Mouse (Mus musculus) testis, adult 2 months (tissue): ENCODE results near the gene Micall2. TPM values are rescaled to one million over a fixed set of nuclear protein-coding genes. Genes with fewer than 3 reads are reported as not detected.

Experiments
- H3K27ac ChIP-seq: fragments of 200-500 bp; 2 replicates; pipeline ENCODE4 v1.5.1; 2012; ENCODE audit warnings: low read depth, low read length; ENCODE audit not compliant: control insufficient read depth, insufficient read depth
- H3K27me3 ChIP-seq: fragments of 200-500 bp; 2 replicates; pipeline ENCODE4 v1.6.1; 2012; ENCODE audit warnings: mild to moderate bottlenecking, low read length, moderate library complexity; ENCODE audit not compliant: control insufficient read depth, insufficient read depth
- H3K36me3 ChIP-seq: fragments of 200-500 bp; 2 replicates; pipeline ENCODE4 v1.6.1; 2012; ENCODE audit warnings: mild to moderate bottlenecking, low read length; ENCODE audit not compliant: control insufficient read depth, insufficient read depth
- H3K4me1 ChIP-seq: fragments of 200-500 bp; 2 replicates; pipeline ENCODE4 v1.6.1; 2012; ENCODE audit warnings: low read length; ENCODE audit not compliant: control insufficient read depth, insufficient read depth
- H3K4me3 ChIP-seq: fragments of 200-500 bp; 2 replicates; pipeline ENCODE4 v1.5.1; 2012; ENCODE audit warnings: low read depth, mild to moderate bottlenecking, low read length, moderate library complexity, mixed read lengths; ENCODE audit not compliant: control insufficient read depth
- CTCF ChIP-seq: fragments of 200-500 bp; IDR thresholded peaks from 2 replicates; pipeline ENCODE4 v1.5.1; 2012; ENCODE audit warnings: low read depth, mild to moderate bottlenecking, inconsistent platforms, low read length, moderate library complexity; ENCODE audit not compliant: control insufficient read depth, insufficient read depth, insufficient replicate concordance
- POLR2A ChIP-seq: fragments of 200-500 bp; IDR thresholded peaks from 2 replicates; pipeline ENCODE4 v1.6.1; 2012; ENCODE audit warnings: low read depth, mild to moderate bottlenecking, inconsistent platforms, low read length, moderate library complexity; ENCODE audit not compliant: control insufficient read depth
- polyA plus RNA-seq: library from polyadenylated mRNA; depleted of rRNA; stranded (reverse); fragments of >200 nt; gene quantifications from 2 replicates; pipeline ENCODE4 v1.2.3, GENCODE M21; 2012; rRNA removed

Gene Micall2
- 3.7 and 4.9 TPM in 2 replicates for polyA plus RNA-seq

DNA sequence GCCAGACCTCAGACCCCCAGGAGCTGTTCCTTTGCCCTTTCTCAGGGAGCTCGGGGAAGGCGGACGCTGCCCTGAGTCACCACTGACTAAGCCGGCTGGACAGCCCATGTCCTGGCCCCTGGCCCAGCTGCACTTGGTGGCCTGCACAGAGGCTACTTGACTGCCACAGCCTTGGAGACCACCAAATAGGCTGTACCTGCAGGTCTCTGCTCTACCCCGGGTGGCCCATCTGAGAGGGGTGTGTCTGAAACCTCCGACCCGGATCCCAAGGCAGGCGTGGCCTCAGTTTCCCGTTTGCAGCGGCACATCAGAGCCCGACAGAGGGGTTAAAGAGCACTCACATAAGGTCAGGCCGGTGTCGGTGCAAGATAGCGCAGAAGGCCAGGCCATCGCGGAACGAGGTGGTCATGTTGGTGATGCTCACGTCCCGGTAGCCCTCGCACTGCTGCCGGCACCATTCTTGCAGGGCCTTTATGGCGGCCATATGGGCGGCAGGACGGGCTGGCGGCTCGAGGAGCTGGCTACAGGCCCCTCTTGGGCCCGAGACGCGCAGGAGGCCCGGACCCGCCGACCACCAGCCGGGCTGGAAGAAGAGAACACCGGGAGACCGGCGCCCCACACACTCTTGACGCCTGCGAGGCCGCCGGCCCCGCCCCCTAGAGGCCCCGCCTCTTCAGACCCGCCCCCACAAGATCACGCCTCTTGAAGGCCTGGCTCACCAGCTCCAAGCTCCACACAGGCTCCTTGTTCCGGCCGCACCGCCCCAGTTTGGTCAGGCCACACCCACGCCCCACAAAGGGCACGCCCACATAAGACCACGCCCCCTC, at the start of gene Micall2:
Gene Micall2, minus strand, starts transcription at position 660 of the 827 bp plus-strand sequence.
- peak within 1 kb of the TSS; percentile 81 for H3K4me3 ChIP-seq
- H3K27ac ChIP-seq: peak within 1 kb of the TSS; percentile 28; the same call in 1 of the 2 replicates
- peaks cover 14% of the 10 kb centered on the region for H3K4me1 ChIP-seq
- no peak for TF ChIP-seq CTCF
- no peaks in the 10 kb centered on the region for H3K36me3 ChIP-seq
- H3K27me3 ChIP-seq: no peaks in the 10 kb centered on the region

DNA sequence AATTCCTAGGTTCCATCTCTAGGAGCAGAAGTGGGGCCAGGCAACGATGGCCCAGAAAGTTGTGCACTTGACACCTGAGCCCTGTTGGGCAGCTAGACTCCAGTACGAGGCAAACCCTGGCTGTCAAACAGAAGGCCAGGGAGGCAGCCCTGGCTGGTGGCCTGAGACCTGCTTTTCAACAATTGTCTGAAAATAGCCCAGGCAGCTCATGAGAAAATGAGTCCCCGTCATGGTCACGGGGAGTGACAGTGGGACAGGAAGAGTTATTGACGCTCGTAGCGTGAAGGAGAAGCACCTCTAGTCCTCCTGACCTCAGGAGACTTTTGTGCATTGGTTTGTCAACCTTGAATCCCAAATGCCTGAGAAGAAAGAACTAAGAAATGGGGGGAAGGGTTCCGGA, 45.3 kb upstream of the Micall2 start:
- no peaks in the 10 kb centered on the region for H3K36me3 ChIP-seq
- H3K27ac ChIP-seq: no peak overlapping the region
- H3K4me1 ChIP-seq: no peaks in the 10 kb centered on the region
- no peaks in the 10 kb centered on the region for H3K27me3 ChIP-seq
- TF ChIP-seq POLR2A (no peak), CTCF (no peak)
- no peak overlapping the region for H3K4me3 ChIP-seq

DNA sequence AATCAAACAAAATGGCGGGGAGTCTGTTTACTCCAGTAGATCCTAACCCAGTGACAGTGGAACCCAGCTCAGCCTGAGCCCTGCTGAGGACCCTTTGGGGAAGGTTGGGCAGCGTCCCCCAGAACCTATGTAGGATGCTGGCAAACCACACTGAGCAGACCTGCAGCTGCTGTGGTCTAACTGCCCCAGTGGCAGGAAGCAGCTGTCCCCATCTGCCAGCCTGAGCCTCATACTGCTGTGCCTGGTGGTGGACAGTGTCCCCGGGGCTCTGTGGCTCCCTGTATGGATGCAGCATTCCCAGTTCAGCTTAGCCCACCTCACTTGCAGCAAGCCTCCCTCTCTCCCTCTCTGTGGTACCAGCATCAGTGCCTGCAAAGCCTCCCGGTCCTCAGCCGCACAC, 40.8 kb upstream of the Micall2 start:
- TF ChIP-seq POLR2A: no peak
- TF ChIP-seq CTCF: no peak
- Histone ChIP-seq H3K27me3 (no peaks in the 10 kb centered on the region), H3K27ac (no peak overlapping the region), H3K36me3 (no peaks in the 10 kb centered on the region), H3K4me1 (peaks cover 17% of the 10 kb centered on the region), H3K4me3 (no peak overlapping the region)

DNA sequence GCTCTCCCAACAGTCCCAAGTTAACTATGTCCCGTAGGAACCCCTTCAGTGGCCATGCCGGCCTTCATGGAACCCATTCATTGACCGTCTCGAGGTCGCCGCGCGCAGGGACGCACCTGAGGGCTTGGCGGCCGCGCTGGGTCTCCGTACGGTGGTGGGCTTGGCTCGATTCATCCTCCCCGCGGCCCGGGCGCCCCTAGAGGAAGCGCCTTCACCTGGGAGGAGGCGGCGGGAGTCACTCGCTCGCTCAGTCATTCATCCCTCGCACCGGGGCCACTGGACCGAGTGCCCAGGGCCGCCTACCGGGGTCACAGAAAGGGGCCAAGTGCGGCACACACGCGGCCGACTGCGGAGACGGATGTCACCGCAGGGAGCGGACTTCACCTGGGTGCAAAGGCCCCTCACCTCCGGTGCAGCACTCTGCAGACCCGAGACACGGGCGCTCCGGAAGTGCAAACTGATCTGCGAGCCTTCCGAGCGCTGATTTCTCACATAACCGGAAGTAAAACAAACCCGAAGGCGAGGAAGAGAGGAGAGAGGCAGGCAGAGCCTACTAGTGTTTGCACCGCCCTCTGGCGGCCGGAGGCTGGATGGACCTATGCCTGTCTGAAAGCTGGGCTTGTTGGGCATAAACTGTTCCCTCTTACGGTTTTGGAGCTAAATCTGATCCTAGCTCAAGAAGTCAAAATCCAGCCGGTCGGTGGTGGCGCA, 39.2 kb upstream of the Micall2 start, which contains the start of gene Ints1:
Gene Ints1, minus strand, starts transcription at position 459 of the 711 bp plus-strand sequence.
- peaks cover 17% of the 10 kb centered on the region for H3K4me1 ChIP-seq
- TF ChIP-seq POLR2A: peak; percentile 41; the same call in 1 of the 2 replicates
- TF ChIP-seq CTCF: peak; percentile 97

DNA sequence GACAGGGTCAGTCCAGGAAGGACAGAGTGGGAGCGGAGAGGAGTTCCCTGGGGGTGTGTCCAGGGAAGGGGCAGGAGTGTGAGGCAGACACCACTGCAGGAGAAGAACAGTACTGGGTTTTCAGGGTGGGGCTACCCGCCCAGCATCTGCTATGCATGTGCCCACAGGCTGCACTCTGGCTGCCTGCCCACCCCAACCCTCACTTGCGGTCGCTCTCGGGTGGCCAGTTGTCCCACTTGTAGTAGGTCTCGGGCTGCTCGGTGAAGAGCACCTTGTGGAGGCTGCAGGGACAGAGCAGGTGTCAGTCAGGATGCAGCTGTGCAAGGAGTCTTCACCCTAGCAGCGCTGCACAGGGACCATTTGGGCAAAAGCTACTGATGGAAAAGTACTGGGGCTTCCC, 32.1 kb upstream of the Micall2 start:
- Histone ChIP-seq H3K36me3 (peaks cover 3% of the 10 kb centered on the region), H3K27me3 (no peaks in the 10 kb centered on the region), H3K27ac (no peak overlapping the region), H3K4me1 (peaks cover 6% of the 10 kb centered on the region), H3K4me3 (no peak overlapping the region)
- TF ChIP-seq CTCF (no peak), POLR2A (no peak)

More for the DNA sequence above, 39.2 kb upstream of the Micall2 start, which contains the start of gene Ints1:
- H3K36me3 ChIP-seq: peaks cover 3% of the 10 kb centered on the region
- peak within 1 kb of the TSS; percentile 98 for H3K4me3 ChIP-seq
- H3K27ac ChIP-seq: peak within 1 kb of the TSS; percentile 64
- H3K27me3 ChIP-seq: no peaks in the 10 kb centered on the region

DNA sequence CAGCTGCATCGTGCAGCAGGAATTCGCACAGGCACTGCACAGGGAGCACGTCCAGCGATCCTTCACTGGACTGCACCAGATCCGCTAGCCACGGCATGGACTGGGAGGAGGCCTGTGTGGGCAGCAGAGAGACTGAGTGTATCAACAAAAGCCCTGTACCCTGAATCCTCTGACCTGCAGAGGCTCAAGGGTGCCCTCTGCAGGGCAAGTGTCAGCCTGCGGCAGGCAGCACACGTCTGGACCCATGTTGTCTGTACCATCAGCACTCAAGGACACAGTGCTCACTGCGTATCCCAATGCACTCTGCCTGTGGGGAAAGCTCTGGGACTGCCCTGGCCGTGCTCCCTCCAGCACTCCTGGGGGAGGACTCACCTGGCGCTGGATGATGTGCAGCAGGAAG, 28.2 kb upstream of the Micall2 start:
- TF ChIP-seq CTCF: peak; percentile 51; the same call in 1 of the 2 replicates
- no peak for TF ChIP-seq POLR2A
- no peaks in the 10 kb centered on the region for H3K27me3 ChIP-seq
- no peaks in the 10 kb centered on the region for H3K4me1 ChIP-seq
- no peak overlapping the region for H3K4me3 ChIP-seq
- H3K36me3 ChIP-seq: no peaks in the 10 kb centered on the region; the same call in none of the 2 replicates
- no peak overlapping the region for H3K27ac ChIP-seq

DNA sequence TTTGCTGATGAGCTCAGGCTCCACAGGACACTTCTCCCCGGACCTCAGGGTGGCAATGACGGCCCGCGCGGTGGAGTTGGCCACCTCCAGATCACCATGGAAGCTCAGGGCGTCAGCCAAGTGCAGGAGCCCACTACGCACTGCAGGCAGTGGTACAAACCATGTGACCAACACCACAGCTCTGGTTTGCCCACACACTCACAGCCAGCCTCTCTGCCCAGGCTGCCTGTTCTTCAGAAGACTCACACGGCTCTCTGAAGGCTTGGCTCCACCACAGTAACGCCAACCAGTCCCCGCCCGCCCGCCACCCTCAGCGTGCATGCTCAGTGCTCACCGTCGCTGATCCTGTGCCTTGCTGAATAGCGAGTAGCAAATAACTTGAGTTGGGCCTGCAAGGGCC, 22.0 kb upstream of the Micall2 start:
- H3K27me3 ChIP-seq: no peaks in the 10 kb centered on the region
- no peak overlapping the region for H3K4me3 ChIP-seq

More for the DNA sequence above, 22.0 kb upstream of the Micall2 start:
- Histone ChIP-seq H3K36me3 (peaks cover 3% of the 10 kb centered on the region), H3K4me1 (no peaks in the 10 kb centered on the region), H3K27ac (no peak overlapping the region)
- TF ChIP-seq POLR2A: no peak
- TF ChIP-seq CTCF: no peak
